In the genomic region with DNA sequence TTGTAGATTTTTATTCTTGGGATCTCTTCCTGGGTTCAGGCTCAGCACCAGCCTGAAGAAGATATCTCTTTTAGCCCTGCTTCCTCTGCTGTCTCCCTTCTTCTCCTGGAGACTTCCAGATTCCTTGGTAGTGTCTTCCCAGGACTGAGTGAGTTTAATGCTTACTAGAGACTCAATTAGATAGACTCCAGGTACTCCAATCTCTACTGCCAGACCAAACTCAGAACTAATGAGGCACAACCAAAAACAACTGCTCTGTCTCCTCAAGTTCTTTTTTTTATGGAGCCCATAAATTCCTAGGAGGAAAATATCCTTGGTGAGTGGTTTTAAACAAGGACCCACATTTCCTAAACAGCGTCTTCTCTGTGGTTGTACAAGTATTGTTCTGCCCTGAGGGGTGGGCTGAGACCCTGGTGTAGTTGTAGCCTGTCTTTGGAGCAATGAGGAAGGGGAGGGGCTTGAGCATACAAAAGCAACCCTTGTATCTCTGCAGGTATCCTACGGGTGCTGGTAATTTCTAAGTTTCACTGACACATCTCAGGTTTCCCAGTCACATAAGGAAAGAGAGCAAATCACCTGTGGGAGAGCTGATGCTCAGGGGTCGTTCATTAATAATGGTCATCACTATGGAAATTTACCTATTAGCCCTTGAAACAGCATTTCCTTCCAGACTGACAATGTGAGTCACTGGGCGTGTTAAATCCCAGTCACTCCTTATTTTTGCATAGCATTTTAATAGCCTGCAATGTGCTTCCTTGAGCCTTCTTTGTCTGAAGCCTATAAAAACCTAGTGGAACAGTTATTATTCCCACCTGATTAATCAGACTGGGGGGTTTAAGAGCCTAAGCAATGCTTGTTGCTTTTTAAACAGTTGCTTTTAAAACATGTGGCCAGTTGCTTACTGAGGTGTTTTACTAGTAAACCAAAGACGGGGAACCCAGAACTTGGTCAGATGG, we compare ENCODE assay signal across 16 mouse cellular contexts.
"Had no signal": no experiment of that assay in that cellular context is flagged by ENCODE, and none has a peak within 500 bp of the region (broad histone marks: within the 10 kb centered on the region; RNA-seq: fewer than 3 reads in every experiment).

No protein-coding gene starts in this region.

- H3K27me3 ChIP-seq: limb, embryonic 15.5 days; liver, embryonic 12.5 days; lung, embryonic 15.5 days; megakaryocyte, embryonic 14.5 days; midbrain, embryonic 15.5 days; stomach, embryonic 15.5 days had no signal

- ATAC-seq: inflammation-experienced regulatory T-cells, adult 6 months; intestine, postnatal 0 days; liver, embryonic 12.5 days; midbrain, embryonic 15.5 days had no signal

- H3K4me2 ChIP-seq: limb, embryonic 15.5 days; liver, embryonic 12.5 days; lung, embryonic 15.5 days; midbrain, embryonic 11.5 days; midbrain, embryonic 15.5 days; stomach, embryonic 15.5 days had no signal

- DNase-seq: kidney, postnatal 14 days; layer of hippocampus, postnatal 36 days; lung, postnatal 14 days; right cerebral cortex, postnatal 14 days; thymus, adult 2 months; thymus, postnatal 25 days had no signal

- H3K27ac ChIP-seq: limb, embryonic 15.5 days; liver, embryonic 12.5 days; lung, embryonic 15.5 days; macrophage; midbrain, embryonic 15.5 days; stomach, embryonic 15.5 days had no signal

- H3K36me3 ChIP-seq: limb, embryonic 15.5 days; liver, embryonic 12.5 days; lung, embryonic 15.5 days; midbrain, embryonic 15.5 days; stomach, embryonic 15.5 days had no signal

- H3K4me1 ChIP-seq: liver, embryonic 12.5 days; lung, embryonic 15.5 days; megakaryocyte, embryonic 14.5 days; midbrain, embryonic 15.5 days; stomach, embryonic 15.5 days had no signal

- H3K4me3 ChIP-seq: limb, embryonic 15.5 days; liver, embryonic 12.5 days; lung, embryonic 15.5 days; megakaryocyte, embryonic 14.5 days; midbrain, embryonic 15.5 days; stomach, embryonic 15.5 days had no signal

- H3K9me3 ChIP-seq: limb, embryonic 15.5 days; liver, embryonic 12.5 days; lung, embryonic 15.5 days; midbrain, embryonic 15.5 days; stomach, embryonic 15.5 days had no signal

- H3K9ac ChIP-seq: limb, embryonic 15.5 days; liver, embryonic 12.5 days; lung, embryonic 15.5 days; midbrain, embryonic 15.5 days; stomach, embryonic 15.5 days had no signal
